Mouse (Mus musculus) cerebellum, adult 9-11 months (tissue): Measurements from ENCODE around the gene 4930503B20Rik.

Source experiments
- DNase-seq: peaks from one replicate; pipeline ENCODE4 v3.0.0; 2022

The 4930503B20Rik gene

GRCm38 (mm10) chr3:146651217-146651616 lies at the start of gene 4930503B20Rik:
TSS of gene 4930503B20Rik (minus strand) at chr3:146651317.
- DNase-seq = no peak

- DNase-seq = no peak
Observed at GRCm38 (mm10) chr3:146700051-146700450, 48.9 kb upstream of the 4930503B20Rik start.

GRCm38 (mm10) chr3:146698982-146699381 lies 47.9 kb upstream of the 4930503B20Rik start:
- no peak for DNase-seq

- no peak for DNase-seq
Observed at GRCm38 (mm10) chr3:146692547-146692946, 41.4 kb upstream of the 4930503B20Rik start.

- no peak for DNase-seq
Observed at GRCm38 (mm10) chr3:146687121-146687725, 36.1 kb upstream of the 4930503B20Rik start.

GRCm38 (mm10) chr3:146686428-146686827 lies 35.3 kb upstream of the 4930503B20Rik start:
- no peak for DNase-seq

- no peak for DNase-seq
Observed at GRCm38 (mm10) chr3:146684811-146685675, 33.9 kb upstream of the 4930503B20Rik start, which contains the start of gene Samd13. TSS of gene Samd13 (minus strand) at chr3:146685592.

- no peak for DNase-seq
Observed at GRCm38 (mm10) chr3:146683095-146683494, 32.0 kb upstream of the 4930503B20Rik start.

GRCm38 (mm10) chr3:146682140-146682651 lies 31.1 kb upstream of the 4930503B20Rik start:
- DNase-seq = no peak

- no peak for DNase-seq
Observed at GRCm38 (mm10) chr3:146681696-146682095, 30.6 kb upstream of the 4930503B20Rik start.

GRCm38 (mm10) chr3:146680625-146681024 lies 29.5 kb upstream of the 4930503B20Rik start:
- DNase-seq = no peak

GRCm38 (mm10) chr3:146679646-146680045 lies 28.5 kb upstream of the 4930503B20Rik start:
- no peak for DNase-seq

- no peak for DNase-seq
Observed at GRCm38 (mm10) chr3:146676193-146676592, 25.1 kb upstream of the 4930503B20Rik start.

GRCm38 (mm10) chr3:146675101-146675500 lies 24.0 kb upstream of the 4930503B20Rik start:
- DNase-seq = no peak

GRCm38 (mm10) chr3:146671121-146671520 lies 20.0 kb upstream of the 4930503B20Rik start:
- DNase-seq = no peak

- DNase-seq = no peak
Observed at GRCm38 (mm10) chr3:146661907-146662306, 10.8 kb upstream of the 4930503B20Rik start.

GRCm38 (mm10) chr3:146661001-146661400 lies 9.9 kb upstream of the 4930503B20Rik start:
- DNase-seq = no peak

- DNase-seq = peak; percentile 76
Observed at GRCm38 (mm10) chr3:146659321-146659720, 8.2 kb upstream of the 4930503B20Rik start.

GRCm38 (mm10) chr3:146658061-146658639 lies 7.0 kb upstream of the 4930503B20Rik start:
- no peak for DNase-seq

- DNase-seq = no peak
Observed at GRCm38 (mm10) chr3:146657433-146657832, 6.3 kb upstream of the 4930503B20Rik start.

GRCm38 (mm10) chr3:146655111-146655577 lies 4.0 kb upstream of the 4930503B20Rik start:
- DNase-seq = no peak

GRCm38 (mm10) chr3:146653692-146654091 lies 2.6 kb upstream of the 4930503B20Rik start:
- DNase-seq = no peak

- DNase-seq = no peak
Observed at GRCm38 (mm10) chr3:146652431-146652830, 1.3 kb upstream of the 4930503B20Rik start.
